ENCODE assay signal across 11 mouse cellular contexts in genomic region chr13:104720133-104720532, GRCm38 (mm10).
"Had no signal": no experiment of that assay in that cellular context is flagged by ENCODE, and none has a peak within 500 bp of the region (broad histone marks: within the 10 kb centered on the region; RNA-seq: fewer than 3 reads in every experiment).

No protein-coding gene starts in this region.

- H3K9ac ChIP-seq: kidney, embryonic 15.5 days; limb, embryonic 13.5 days; liver, embryonic 14.5 days; midbrain, embryonic 15.5 days; neural tube, embryonic 13.5 days had no signal

- H3K9me3 ChIP-seq: kidney, embryonic 15.5 days; limb, embryonic 13.5 days; midbrain, embryonic 10.5 days; midbrain, embryonic 15.5 days; neural tube, embryonic 13.5 days had no signal

- H3K36me3 ChIP-seq: midbrain, embryonic 15.5 days; neural tube, embryonic 13.5 days had no signal

- H3K4me3 ChIP-seq: kidney, embryonic 15.5 days; limb, embryonic 13.5 days; midbrain, embryonic 10.5 days; midbrain, embryonic 15.5 days; neural tube, embryonic 13.5 days had no signal

- H3K4me1 ChIP-seq: kidney, embryonic 15.5 days; limb, embryonic 13.5 days; midbrain, embryonic 10.5 days; midbrain, embryonic 15.5 days; neural tube, embryonic 13.5 days had no signal

- H3K27me3 ChIP-seq: kidney, embryonic 15.5 days; limb, embryonic 13.5 days; midbrain, embryonic 15.5 days; neural tube, embryonic 13.5 days had no signal

- H3K4me2 ChIP-seq: kidney, embryonic 15.5 days; limb, embryonic 13.5 days; midbrain, embryonic 15.5 days; neural tube, embryonic 13.5 days had no signal

- ATAC-seq: midbrain, embryonic 15.5 days had no signal

- H3K27ac ChIP-seq: kidney, embryonic 15.5 days; limb, embryonic 13.5 days; liver, embryonic 14.5 days; midbrain, embryonic 10.5 days; midbrain, embryonic 15.5 days; neural tube, embryonic 13.5 days had no signal

- DNase-seq: kidney, postnatal 14 days; left cerebral cortex, postnatal 4 days; lung, adult 18-20 months; retina, postnatal 1 day; right cerebral cortex, postnatal 14 days had no signal
